ENCODE assay signal across 9 mouse cellular contexts in the genomic region with DNA sequence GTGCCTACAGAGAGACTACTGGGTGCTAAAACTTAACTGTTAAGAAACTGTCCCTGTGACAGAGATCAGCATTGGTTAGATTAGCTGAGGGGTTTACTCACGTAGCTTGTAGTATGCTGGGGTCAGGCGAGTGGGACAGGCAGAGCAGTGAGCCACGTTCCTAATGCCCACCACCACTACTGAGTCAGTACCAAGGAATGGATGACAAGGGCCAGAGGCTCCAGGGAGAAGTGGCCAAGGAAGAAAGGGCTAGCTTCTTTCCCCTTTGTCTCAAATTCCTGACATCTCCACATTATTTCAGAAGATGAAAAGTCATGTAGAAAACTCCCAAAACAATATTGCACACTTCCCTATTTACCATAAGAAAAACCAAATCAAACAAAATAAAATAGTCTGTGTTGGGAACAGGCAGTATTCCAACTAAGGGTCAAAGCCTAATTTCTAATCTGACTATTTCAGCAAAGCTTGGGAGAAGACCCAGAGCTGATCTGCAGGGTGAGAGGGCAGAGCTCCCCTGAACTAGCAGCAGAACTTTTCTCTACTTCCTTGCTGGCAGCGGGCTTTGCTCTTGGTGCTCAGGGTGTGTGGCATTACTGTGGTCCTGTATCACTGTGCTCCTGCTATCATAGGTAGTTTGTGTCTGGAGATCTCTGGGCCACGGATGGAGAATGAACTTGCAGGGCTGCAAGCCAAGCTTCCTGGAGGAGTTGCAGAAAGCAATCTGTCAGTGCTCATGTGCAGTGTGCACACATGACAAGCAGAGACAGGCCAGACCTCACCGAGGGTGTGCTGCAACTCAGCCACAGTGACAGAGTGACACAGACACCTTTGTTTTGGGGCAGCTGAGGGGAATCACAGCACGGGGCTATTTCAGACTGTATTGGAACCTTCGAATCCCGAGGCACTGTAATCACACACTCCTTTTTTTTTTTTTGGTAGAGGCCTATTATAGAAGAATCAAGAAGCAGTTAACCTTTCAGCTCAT. TPM values are rescaled to one million over a fixed set of nuclear protein-coding genes. Genes with fewer than 3 reads are reported as not detected.
A peak's percentile ranks its signal among the peaks of the same experiment; 100 is the strongest.
DNase-seq lines count a peak whose midpoint lies in the region; ATAC-seq lines count a peak whose summit lies in the region.
"Had no signal": no experiment of that assay in that cellular context is flagged by ENCODE, and none has a peak within 500 bp of the region (broad histone marks: within the 10 kb centered on the region; RNA-seq: fewer than 3 reads in every experiment).

No protein-coding gene starts in this region.

- no peak overlapping the region for H3K9ac ChIP-seq in limb, embryonic 12.5 days (replicated peaks)

- peak; percentile 19 to 63 for DNase-seq in frontal cortex, postnatal 36 days (ENCODE audit: low spot score in 2 of 2)
- no peak for DNase-seq in frontal cortex, postnatal 14 days (ENCODE audit: low spot score in 2 of 2)
- DNase-seq in ovary, postnatal 36 days (ENCODE audit: low spot score): peak; percentile 9
- no peak for DNase-seq in ovary, postnatal 10 days (ENCODE audit: low spot score)
- DNase-seq in thymus, postnatal 10 days (ENCODE audit: low spot score in 2 of 2): no peak
- no peak for DNase-seq in testis, postnatal 10 days (ENCODE audit: low spot score)

- H3K9me3 ChIP-seq in limb, embryonic 12.5 days: no peaks in the 10 kb centered on the region

- H3K27me3 ChIP-seq in limb, embryonic 12.5 days: no peaks in the 10 kb centered on the region
- H3K27me3 ChIP-seq: CH12.LX had no signal

- no peak overlapping the region for H3K4me3 ChIP-seq in limb, embryonic 12.5 days (replicated peaks)

- H3K4me2 ChIP-seq in limb, embryonic 12.5 days: no peak overlapping the region

- H3K27ac ChIP-seq in limb, embryonic 12.5 days: peak overlapping the region; percentile 75

- peaks cover 7% of the 10 kb centered on the region for H3K36me3 ChIP-seq in limb, embryonic 12.5 days

- 61% methylated on average over 9 of the region's 9 CpGs for WGBS in limb, embryonic 12.5 days

- H3K4me1 ChIP-seq in limb, embryonic 12.5 days (replicated peaks): peaks cover 41% of the 10 kb centered on the region

- ATAC-seq in granulocyte monocyte progenitor cell, adult 5-6 weeks (replicated peaks; ENCODE audit: poor library complexity, severe bottlenecking): peak; percentile 35; the same call in 1 of the 2 replicates
- ATAC-seq in limb, embryonic 12.5 days (ENCODE audit: insufficient number of reproducible peaks, insufficient read depth, low FRiP score, low TSS enrichment, low read depth): no peak

RNA-seq across cellular contexts. Expression of a gene that starts 53.5 kb away (rescaled TPM):
- total RNA-seq in granulocyte monocyte progenitor cell, adult 5-6 weeks (2014; fragmentation: Nextera tagmentation): 1.2 and 1.6 TPM in 2 replicates
- total RNA-seq in granulocyte monocyte progenitor cell, adult 5-6 weeks (2017): 1.1 and 1.2 TPM in 2 replicates
- 0.88 and 1.2 TPM in 2 replicates for polyA plus RNA-seq in limb, embryonic 12.5 days (2016; fragmentation: Nextera tagmentation; extraction: Ambion mirVana)

Comparison
In these comparisons a context has a peak if more than half of its experiments do, and no peak if none do; other contexts are left out.
1. DNase-seq: peak in frontal cortex, postnatal 36 days (2 of 2) and ovary, postnatal 36 days (single experiment); none in frontal cortex, postnatal 14 days (0 of 2), ovary, postnatal 10 days (single experiment), thymus, postnatal 10 days (0 of 2) and testis, postnatal 10 days (single experiment).